Mouse (Mus musculus) right cerebral cortex, adult 2 months (tissue): Measurements from ENCODE around the gene 9530068E07Rik.

Source experiments
- DNase-seq, 2 experiments: peaks; one replicate each; pipeline ENCODE4 v3.0.0; 2021 to 2022; ENCODE audit warnings: low spot score in 2 of 2

9530068E07Rik gene

GRCm38 (mm10) chr11:52421053-52421778, 25.0 kb downstream of the 9530068E07Rik start:
- peak; percentile 83 to 85 for DNase-seq

GRCm38 (mm10) chr11:52429440-52429839, 33.2 kb downstream of the 9530068E07Rik start:
- no peak for DNase-seq

- no peak for DNase-seq
Measured at GRCm38 (mm10) chr11:52431594-52431993, 35.4 kb downstream of the 9530068E07Rik start.

GRCm38 (mm10) chr11:52432148-52432547, 35.9 kb downstream of the 9530068E07Rik start:
- no peak for DNase-seq

GRCm38 (mm10) chr11:52433076-52433796, 37.0 kb downstream of the 9530068E07Rik start:
- DNase-seq = peak; percentile 63 to 64

GRCm38 (mm10) chr11:52433797-52434195, 37.6 kb downstream of the 9530068E07Rik start:
- DNase-seq = no peak

GRCm38 (mm10) chr11:52435466-52435865, 39.2 kb downstream of the 9530068E07Rik start:
- no peak for DNase-seq

- peak; percentile 80 to 84 for DNase-seq
Measured at GRCm38 (mm10) chr11:52437123-52437522, 40.9 kb downstream of the 9530068E07Rik start.

- no peak for DNase-seq
Measured at GRCm38 (mm10) chr11:52441096-52441495, 44.9 kb downstream of the 9530068E07Rik start.

GRCm38 (mm10) chr11:52447242-52447641, 51.0 kb downstream of the 9530068E07Rik start:
- no peak for DNase-seq

GRCm38 (mm10) chr11:52449004-52449403, 52.8 kb downstream of the 9530068E07Rik start:
- no peak for DNase-seq

- peak; percentile 14 to 31 for DNase-seq
Measured at GRCm38 (mm10) chr11:52458281-52458680, 62.1 kb downstream of the 9530068E07Rik start.
